ENCODE assay signal across 10 mouse cellular contexts in the genomic region with DNA sequence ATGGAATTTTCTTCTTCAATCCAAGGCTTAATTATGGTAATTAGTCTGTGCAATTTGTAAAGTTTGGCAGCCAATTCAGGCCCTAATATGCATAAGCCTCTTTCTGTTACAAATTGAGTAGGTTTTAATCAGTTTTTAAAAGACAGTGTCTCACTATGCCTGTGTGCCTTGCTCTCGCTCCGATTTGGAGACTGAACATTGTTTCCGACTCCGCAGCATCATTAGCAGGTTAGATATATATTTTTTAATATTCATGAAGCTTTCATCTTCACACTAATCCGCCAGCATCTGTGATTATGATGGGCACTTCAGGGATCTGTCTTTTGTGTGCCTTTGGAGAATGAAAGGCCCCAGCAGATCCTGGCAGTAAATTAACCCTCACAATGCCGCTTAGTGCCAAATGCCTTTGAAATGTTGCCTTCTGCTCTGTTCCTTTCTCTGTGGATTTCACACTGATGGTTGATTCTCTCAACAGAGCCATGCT.
A peak's percentile ranks its signal among the peaks of the same experiment; 100 is the strongest.
DNase-seq lines count a peak whose midpoint lies in the region; ATAC-seq and TF ChIP-seq lines count a peak whose summit lies in the region.
"Had no signal": no experiment of that assay in that cellular context is flagged by ENCODE, and none has a peak within 500 bp of the region (broad histone marks: within the 10 kb centered on the region; RNA-seq: fewer than 3 reads in every experiment).

No protein-coding gene starts in this region.

- peak; percentile 98 for DNase-seq in brain, embryonic 14.5 days (ENCODE audit: low read depth)
- peak; percentile 63 for DNase-seq in embryo, embryonic 11 days
- peak; percentile 69 for DNase-seq in hindbrain, embryonic 14.5 days (ENCODE audit: low spot score)
- no peak for DNase-seq in gastrocnemius, adult 8-10 months (ENCODE audit: low spot score in 2 of 2)
- DNase-seq in adrenal gland, postnatal 4 days (ENCODE audit: low spot score in 2 of 2), result no peak
- DNase-seq: adrenal gland, adult 8-10 months had no signal

- no peaks in the 10 kb centered on the region for H3K27me3 ChIP-seq in hindbrain, embryonic 14.5 days (ENCODE audit: control insufficient read depth, insufficient read depth, low read length)
- H3K27me3 ChIP-seq in midbrain, embryonic 16.5 days (ENCODE audit: control insufficient read depth, insufficient read depth, low read depth, low read length), result no peaks in the 10 kb centered on the region
- H3K27me3 ChIP-seq: embryonic facial prominence, embryonic 15.5 days had no signal

- no peaks in the 10 kb centered on the region for H3K9me3 ChIP-seq in hindbrain, embryonic 14.5 days (ENCODE audit: control insufficient read depth, low read length)
- no peaks in the 10 kb centered on the region for H3K9me3 ChIP-seq in midbrain, embryonic 16.5 days (replicated peaks; ENCODE audit: control insufficient read depth, low read length, poor library complexity, severe bottlenecking)
- H3K9me3 ChIP-seq: embryonic facial prominence, embryonic 15.5 days had no signal

- no peaks in the 10 kb centered on the region for H3K36me3 ChIP-seq in hindbrain, embryonic 14.5 days (replicated peaks; ENCODE audit: control insufficient read depth, insufficient read depth)
- no peaks in the 10 kb centered on the region for H3K36me3 ChIP-seq in midbrain, embryonic 16.5 days (ENCODE audit: control insufficient read depth, insufficient read depth, low read length)
- H3K36me3 ChIP-seq: embryonic facial prominence, embryonic 15.5 days had no signal

- no peak for TF ChIP-seq CTCF in brain, embryonic 14.5 days (IDR thresholded peaks at IDR 0.05; ENCODE audit: borderline replicate concordance, extremely low read depth, insufficient read depth, insufficient read length)

- peak overlapping the region; percentile 16; the same call in 1 of the 2 replicates for H3K4me3 ChIP-seq in hindbrain, embryonic 14.5 days (replicated peaks; ENCODE audit: low read length)
- peak overlapping the region; percentile 12 for H3K4me3 ChIP-seq in midbrain, embryonic 16.5 days (ENCODE audit: low read depth, low read length)
- H3K4me3 ChIP-seq: embryonic facial prominence, embryonic 15.5 days had no signal

- H3K4me2 ChIP-seq in hindbrain, embryonic 14.5 days (replicated peaks), result peak overlapping the region; percentile 45
- peak overlapping the region; percentile 46 for H3K4me2 ChIP-seq in midbrain, embryonic 16.5 days (ENCODE audit: low read length)
- H3K4me2 ChIP-seq: embryonic facial prominence, embryonic 15.5 days had no signal

- H3K4me1 ChIP-seq in hindbrain, embryonic 14.5 days (replicated peaks; ENCODE audit: control insufficient read depth, insufficient read depth, low read length), result peaks cover 6% of the 10 kb centered on the region
- peaks cover 8% of the 10 kb centered on the region for H3K4me1 ChIP-seq in midbrain, embryonic 16.5 days (ENCODE audit: control insufficient read depth, insufficient read depth, low read length)

- H3K9ac ChIP-seq in hindbrain, embryonic 14.5 days, result peak overlapping the region; percentile 19
- H3K9ac ChIP-seq in midbrain, embryonic 16.5 days (ENCODE audit: low read depth, low read length), result peak overlapping the region; percentile 59; the same call in 1 of the 2 replicates
- H3K9ac ChIP-seq: embryonic facial prominence, embryonic 15.5 days had no signal

- WGBS in hindbrain, embryonic 14.5 days, result 5% methylated on average over 6 of the region's 6 CpGs
- WGBS in midbrain, embryonic 16.5 days, result 3% methylated on average over 6 of the region's 6 CpGs

- peak overlapping the region; percentile 69 for H3K27ac ChIP-seq in hindbrain, embryonic 14.5 days
- H3K27ac ChIP-seq in midbrain, embryonic 16.5 days (ENCODE audit: low read length), result peak overlapping the region; percentile 75
- H3K27ac ChIP-seq: embryonic facial prominence, embryonic 15.5 days had no signal

- TF ChIP-seq POLR2A in brain, embryonic 14.5 days (IDR thresholded peaks at IDR 0.05; ENCODE audit: borderline replicate concordance, extremely low read depth, insufficient read depth, insufficient read length, poor library complexity, severe bottlenecking), result no peak

- peak; percentile 90 for ATAC-seq in hindbrain, embryonic 14.5 days (ENCODE audit: low FRiP score)
- ATAC-seq in midbrain, embryonic 16.5 days, result peak; percentile 92
- ATAC-seq in megakaryocyte, adult 5-6 weeks (ENCODE audit: poor library complexity, severe bottlenecking), result no peak
- ATAC-seq: intestine, embryonic 16.5 days had no signal

Comparison
In these comparisons a context has a peak if more than half of its experiments do, and no peak if none do; other contexts are left out.
1. DNase-seq: peak in brain, embryonic 14.5 days (single experiment), embryo, embryonic 11 days (single experiment) and hindbrain, embryonic 14.5 days (single experiment); none in gastrocnemius, adult 8-10 months (0 of 2) and adrenal gland, postnatal 4 days (0 of 2).